Mouse (Mus musculus) limb, embryonic 14.5 days (tissue): ENCODE measurements at regions not wholly inside any gene's neighbourhood (a gene's known extent, or its start where the extent isn't known, plus 50 kb on each side); places are given as distances from the start of the nearest gene placed in this dataset.

ENCODE experiments used
- ATAC-seq: fragments of 200-750 bp; cut with Nextera tagmentation; 2 replicates; pipeline ENCODE4 v1.8.0; 2017; ENCODE audit warnings: low read depth, moderate number of reproducible peaks, moderate TSS enrichment; ENCODE audit not compliant: low FRiP score
- DNase-seq: peaks from one replicate; pipeline ENCODE4 v3.0.0-alpha.2; 2015; ENCODE audit warnings: low spot score
- H3K27ac ChIP-seq: fragments of 300-500 bp; sonication (generic); replicated peaks from 2 replicates; pipeline ENCODE4 v1.5.1; 2014; ENCODE audit warnings: low read depth, mild to moderate bottlenecking, low read length, moderate library complexity, mixed read lengths
- H3K27me3 ChIP-seq: fragments of 300-500 bp; sonication (generic); 2 replicates; pipeline ENCODE4 v1.6.1; 2014; ENCODE audit warnings: low read length, mixed read lengths; ENCODE audit not compliant: control insufficient read depth, insufficient read depth
- H3K36me3 ChIP-seq: fragments of 300-500 bp; sonication (generic); 2 replicates; pipeline ENCODE4 v1.6.1; 2014; ENCODE audit warnings: mild to moderate bottlenecking, low read length, moderate library complexity, mixed read lengths; ENCODE audit not compliant: control insufficient read depth, insufficient read depth
- H3K4me1 ChIP-seq: fragments of 300-500 bp; sonication (generic); 2 replicates; pipeline ENCODE4 v1.6.1; 2014; ENCODE audit warnings: antibody characterized with exemption, low read length, mixed read lengths; ENCODE audit not compliant: control insufficient read depth, insufficient read depth
- H3K4me2 ChIP-seq: fragments of 300-500 bp; sonication (generic); replicated peaks from 2 replicates; pipeline ENCODE4 v1.6.1; 2014; ENCODE audit warnings: low read depth, mild to moderate bottlenecking, low read length, moderate library complexity; ENCODE audit not compliant: severe bottlenecking
- H3K4me3 ChIP-seq: fragments of 300-500 bp; sonication (generic); replicated peaks from 2 replicates; pipeline ENCODE4 v1.5.1; 2014; ENCODE audit warnings: low read length
- H3K9ac ChIP-seq: fragments of 300-500 bp; sonication (generic); 2 replicates; pipeline ENCODE4 v1.6.1; 2014; ENCODE audit warnings: mild to moderate bottlenecking, low read depth, low read length, moderate library complexity; ENCODE audit not compliant: severe bottlenecking
- H3K9me3 ChIP-seq: fragments of 300-500 bp; sonication (generic); 2 replicates; pipeline ENCODE4 v1.6.1; 2016; ENCODE audit warnings: low read length; ENCODE audit not compliant: control insufficient read depth
- POLR2A ChIP-seq: fragments of 200-500 bp; IDR thresholded peaks from 2 replicates; pipeline ENCODE4 v1.8.0; 2012; ENCODE audit warnings: inconsistent platforms, mild to moderate bottlenecking, moderate library complexity, borderline replicate concordance; ENCODE audit not compliant: insufficient read depth, insufficient read length; ENCODE audit errors: extremely low read depth
- WGBS: fragments of 180-500 bp; shearing (Covaris S2); extraction: QIAGEN DNeasy Blood & Tissue Kit; methylation state at CpG from one replicate; pipeline ENCODE4 v1.1.7; 2014; 5-methylcytosine and 5-hydroxymethylcytosine counted together

- WGBS, result 86% methylated on average over 3 of the region's 3 CpGs
- Histone ChIP-seq H3K36me3 (no peaks in the 10 kb centered on the region), H3K4me2 (no peak overlapping the region), H3K27me3 (no peaks in the 10 kb centered on the region), H3K9me3 (no peaks in the 10 kb centered on the region), H3K4me3 (no peak overlapping the region), H3K4me1 (no peaks in the 10 kb centered on the region), H3K27ac (no peak overlapping the region), H3K9ac (no peak overlapping the region)
- TF ChIP-seq POLR2A, result no peak
- no peak for DNase-seq
- ATAC-seq, result no peak
Measured at GRCm38 (mm10) chr9:115666530-115666929, 242.7 kb upstream of the Gadl1 start.

- no peaks in the 10 kb centered on the region for H3K4me1 ChIP-seq
- no peak for TF ChIP-seq POLR2A
- no peak overlapping the region for H3K4me3 ChIP-seq
- no peak overlapping the region for H3K4me2 ChIP-seq
- DNase-seq (no peak), ATAC-seq (no peak)
- H3K36me3 ChIP-seq, result no peaks in the 10 kb centered on the region
- no peaks in the 10 kb centered on the region for H3K27me3 ChIP-seq
- no peaks in the 10 kb centered on the region for H3K9me3 ChIP-seq
- H3K27ac ChIP-seq, result no peak overlapping the region
- WGBS, result 76% methylated on average over 9 of the region's 9 CpGs
- no peak overlapping the region for H3K9ac ChIP-seq
Measured at GRCm38 (mm10) chr9:115680703-115681576, 228.3 kb upstream of the Gadl1 start.

GRCm38 (mm10) chr9:115681841-115682240 lies 227.4 kb upstream of the Gadl1 start:
- ATAC-seq (no peak), DNase-seq (no peak)
- Histone ChIP-seq H3K27me3 (no peaks in the 10 kb centered on the region), H3K9me3 (no peaks in the 10 kb centered on the region; the same call in 1 of the 2 replicates), H3K4me3 (no peak overlapping the region), H3K4me1 (no peaks in the 10 kb centered on the region), H3K27ac (no peak overlapping the region), H3K4me2 (no peak overlapping the region), H3K36me3 (no peaks in the 10 kb centered on the region), H3K9ac (no peak overlapping the region)
- 40% methylated on average over 9 of the region's 9 CpGs for WGBS
- no peak for TF ChIP-seq POLR2A

- Histone ChIP-seq H3K4me2 (no peak overlapping the region), H3K27ac (no peak overlapping the region), H3K9ac (no peak overlapping the region), H3K27me3 (no peaks in the 10 kb centered on the region), H3K4me3 (no peak overlapping the region), H3K9me3 (no peaks in the 10 kb centered on the region; the same call in 1 of the 2 replicates), H3K4me1 (no peaks in the 10 kb centered on the region), H3K36me3 (no peaks in the 10 kb centered on the region)
- TF ChIP-seq POLR2A, result no peak
- ATAC-seq (no peak), DNase-seq (no peak)
Measured at GRCm38 (mm10) chr9:115683951-115684350, 225.3 kb upstream of the Gadl1 start.

GRCm38 (mm10) chr9:115686605-115687004 lies 222.7 kb upstream of the Gadl1 start:
- Histone ChIP-seq H3K27ac (no peak overlapping the region), H3K27me3 (no peaks in the 10 kb centered on the region), H3K36me3 (no peaks in the 10 kb centered on the region), H3K4me2 (no peak overlapping the region), H3K4me3 (no peak overlapping the region), H3K4me1 (no peaks in the 10 kb centered on the region), H3K9ac (no peak overlapping the region), H3K9me3 (no peaks in the 10 kb centered on the region; the same call in 1 of the 2 replicates)
- no peak for TF ChIP-seq POLR2A
- 93% methylated on average over 5 of the region's 5 CpGs for WGBS
- ATAC-seq (no peak), DNase-seq (no peak)

- Histone ChIP-seq H3K27me3 (no peaks in the 10 kb centered on the region), H3K9me3 (no peaks in the 10 kb centered on the region), H3K4me2 (no peak overlapping the region), H3K4me3 (no peak overlapping the region), H3K9ac (no peak overlapping the region), H3K4me1 (no peaks in the 10 kb centered on the region), H3K36me3 (no peaks in the 10 kb centered on the region), H3K27ac (no peak overlapping the region)
- WGBS, result 63% methylated on average over 2 of the region's 2 CpGs
- ATAC-seq (no peak), DNase-seq (no peak)
- no peak for TF ChIP-seq POLR2A
Measured at GRCm38 (mm10) chr9:115692837-115693236, 216.4 kb upstream of the Gadl1 start.
